Mouse (Mus musculus): ENCODE results near the gene Napepld. TPM values are rescaled to one million over a fixed set of nuclear protein-coding genes. Genes with fewer than 3 reads are reported as not detected.

Gene Napepld
- total RNA-seq (2015) (1.7 and 2.1 TPM in 2 replicates), total RNA-seq (2017) (0.62 and 1.2 TPM in 2 replicates)

DNA sequence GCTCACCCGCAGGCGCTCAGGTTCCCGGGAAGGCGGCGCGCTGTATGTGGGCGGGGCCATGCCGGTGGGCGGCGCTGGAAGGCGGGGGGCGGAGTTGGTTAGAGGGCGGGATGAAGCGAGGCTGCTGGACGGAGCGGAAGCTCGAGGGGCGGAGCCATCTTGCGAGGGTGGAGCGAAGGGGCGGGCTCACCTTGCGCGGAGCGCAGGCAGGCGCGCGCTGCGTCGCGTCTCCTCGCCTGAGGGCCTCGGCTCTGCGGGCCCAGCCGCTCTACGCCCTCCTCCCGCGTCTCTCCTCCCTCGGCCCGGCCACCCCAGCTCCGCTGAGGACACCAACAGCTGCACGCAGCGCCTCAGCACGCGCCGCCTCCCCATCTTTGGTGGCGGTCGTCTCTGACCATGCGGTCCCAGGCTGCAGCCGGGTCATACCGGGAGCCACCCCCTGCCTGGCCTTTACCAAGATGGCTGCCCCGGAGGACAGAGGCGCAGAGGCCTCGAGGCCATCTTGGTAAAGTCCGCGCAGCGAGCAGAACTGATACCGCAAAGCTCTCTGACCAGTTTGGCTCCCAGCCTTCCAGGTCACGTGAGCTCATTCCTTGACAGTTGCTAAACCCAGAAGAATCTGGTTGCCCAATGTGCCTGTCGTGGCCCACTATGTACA is at the start of gene Napepld:
Napepld (minus strand) TSS at position 46 of the 658 bp plus-strand sequence.
- peak; percentile 94 for ATAC-seq (ENCODE audit: poor library complexity, severe bottlenecking)

DNA sequence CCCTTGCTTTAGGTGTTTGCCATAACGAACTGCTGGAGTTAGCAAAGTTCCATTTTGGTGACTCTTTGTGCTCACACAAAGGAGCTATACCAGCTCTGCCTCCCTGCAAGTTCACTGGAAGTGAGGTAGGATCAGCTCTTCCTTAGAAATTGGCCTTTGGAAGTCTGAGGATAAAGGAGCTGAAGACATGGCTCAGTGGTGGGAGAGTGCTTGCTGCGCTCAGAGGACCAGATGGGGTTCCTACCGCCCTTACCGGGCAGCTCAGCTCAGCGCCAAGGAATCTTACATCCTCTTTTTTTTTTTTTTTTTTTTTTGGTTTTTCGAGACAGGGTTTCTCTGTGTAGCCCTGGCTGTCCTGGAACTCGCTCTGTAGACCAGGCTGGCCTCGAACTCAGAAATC is 44.8 kb upstream of the Napepld start:
- no peak for ATAC-seq (ENCODE audit: poor library complexity, severe bottlenecking)

DNA sequence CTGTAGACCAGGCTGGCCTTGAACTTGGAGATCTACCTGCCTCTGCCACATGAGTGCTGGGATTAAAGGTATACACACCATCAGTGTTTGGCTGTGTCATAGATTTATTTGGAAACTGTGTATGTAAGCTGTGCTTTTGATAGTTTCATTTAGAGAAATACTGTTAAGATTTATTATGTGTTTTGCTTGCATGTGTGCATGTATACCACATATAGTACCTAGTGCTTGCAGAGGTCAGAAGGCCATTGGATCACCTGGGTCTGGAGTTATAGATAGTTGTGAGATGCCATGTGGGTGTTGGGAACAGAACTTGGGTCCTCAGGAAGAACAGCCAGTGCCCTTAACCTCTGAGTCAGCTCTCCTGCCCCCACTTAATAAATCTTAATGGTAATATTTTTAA is 43.5 kb upstream of the Napepld start:
- no peak for ATAC-seq (ENCODE audit: poor library complexity, severe bottlenecking)

DNA sequence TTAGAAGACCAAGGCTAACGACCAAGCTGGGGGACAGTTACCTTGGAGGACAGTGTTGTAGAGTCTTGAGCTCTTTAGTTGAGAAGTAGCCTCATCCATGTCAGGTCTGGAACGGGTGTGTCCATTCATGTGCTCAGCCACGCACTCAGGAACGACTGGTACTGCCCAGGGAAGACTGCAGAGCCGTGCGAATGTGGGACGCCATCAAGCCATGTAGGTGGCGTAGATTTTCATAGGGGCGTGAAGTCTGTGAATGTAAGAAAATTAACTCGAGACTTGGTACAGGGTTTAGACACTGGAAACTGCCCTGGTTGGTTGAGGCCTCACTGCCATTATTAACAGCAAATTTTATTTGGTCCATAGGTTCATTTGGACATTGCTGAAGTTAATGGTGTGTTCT is 42.4 kb upstream of the Napepld start:
- no peak for ATAC-seq (ENCODE audit: poor library complexity, severe bottlenecking)

DNA sequence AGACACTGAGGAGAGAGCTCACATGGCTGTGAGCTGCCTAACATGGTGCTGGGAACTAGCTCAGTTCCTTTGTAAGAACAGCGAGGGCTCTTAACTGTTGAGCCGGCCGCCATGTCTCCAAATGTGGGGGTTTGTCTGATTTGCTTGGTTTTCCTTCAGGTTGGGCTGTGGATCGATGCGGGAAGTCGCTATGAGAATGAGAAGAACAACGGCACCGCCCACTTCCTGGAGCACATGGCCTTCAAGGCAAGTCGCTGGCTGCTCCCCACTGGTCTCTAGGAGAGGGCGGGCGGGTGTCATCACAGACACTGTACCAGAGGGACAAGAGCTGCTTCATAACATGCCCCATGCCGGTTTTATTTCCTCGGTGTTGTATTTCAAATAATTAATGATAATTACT is 38.7 kb upstream of the Napepld start:
- no peak for ATAC-seq (ENCODE audit: poor library complexity, severe bottlenecking)

DNA sequence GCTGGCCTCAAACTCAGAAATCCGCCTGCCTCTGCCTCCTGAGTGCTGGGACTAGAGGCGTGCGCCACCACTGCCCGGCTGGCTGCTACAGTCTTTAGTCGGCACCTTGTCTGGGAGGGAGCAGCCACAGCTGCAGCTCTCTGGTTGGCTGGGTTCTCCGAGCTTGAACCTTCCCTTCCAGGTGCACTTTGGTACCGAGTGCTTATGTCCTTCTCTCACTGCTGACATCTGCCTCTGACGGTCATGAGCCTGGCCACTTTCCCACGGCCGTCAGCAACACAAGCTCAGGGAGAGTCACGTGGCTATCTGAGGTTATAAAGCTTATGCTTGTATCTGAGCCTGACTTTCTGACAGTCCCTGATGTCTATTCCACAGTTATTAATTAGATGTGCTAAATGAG is 37.9 kb upstream of the Napepld start:
- ATAC-seq (ENCODE audit: poor library complexity, severe bottlenecking) = no peak

DNA sequence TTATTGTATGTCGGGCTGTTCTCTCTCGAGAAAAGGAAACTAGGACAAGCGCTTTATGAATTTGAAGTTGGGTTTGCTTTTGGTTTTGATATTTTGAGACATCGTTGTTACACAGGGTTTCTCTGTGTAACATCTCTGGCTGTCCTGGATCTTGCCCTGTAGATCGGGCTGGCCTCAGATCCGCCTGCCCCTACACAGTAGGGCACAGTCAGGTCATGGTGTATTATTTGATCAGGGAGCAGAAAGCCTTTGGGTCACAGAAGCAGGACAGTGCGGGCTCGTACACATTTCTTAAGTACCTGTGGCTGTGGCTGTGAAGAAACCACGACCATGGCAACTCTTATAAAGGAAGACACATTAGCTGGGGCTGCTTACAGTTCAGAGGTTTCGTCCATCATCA is 36.4 kb upstream of the Napepld start:
- ATAC-seq (ENCODE audit: poor library complexity, severe bottlenecking) = no peak

DNA sequence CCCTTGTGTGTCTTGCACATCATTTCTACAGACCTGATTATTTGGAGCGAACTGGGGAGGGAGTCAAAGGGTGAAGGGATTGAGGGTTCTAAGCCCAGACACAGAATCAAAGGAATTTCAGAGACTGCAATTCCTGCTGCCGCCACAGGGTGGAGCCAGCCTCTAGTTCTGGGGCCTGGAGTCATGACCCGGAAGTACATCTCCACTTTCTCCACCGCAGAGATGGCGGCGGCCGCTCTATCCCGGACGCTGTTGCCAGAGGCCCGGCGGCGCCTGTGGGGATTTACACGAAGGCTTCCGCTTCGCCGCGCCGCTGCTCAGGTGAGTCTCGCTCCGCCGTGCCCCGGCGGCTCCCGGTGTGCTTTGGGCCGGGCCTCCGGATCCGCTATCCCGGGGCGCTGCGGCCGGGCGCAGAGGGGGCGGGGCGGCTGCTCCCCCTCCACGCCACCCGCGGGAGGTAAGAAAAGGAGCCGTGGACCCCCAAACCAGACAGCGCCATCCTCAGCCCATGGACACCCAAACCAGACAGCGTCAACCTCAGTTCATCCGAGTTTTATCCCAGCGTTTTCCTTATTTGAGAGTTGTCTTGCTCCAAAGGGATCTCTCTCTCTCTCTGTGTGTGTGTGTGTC is 35.9 kb upstream of the Napepld start, which contains the start of gene Pmpcb:
Pmpcb (plus strand) TSS at position 186 of the 630 bp plus-strand sequence.
- peak; percentile 96 for ATAC-seq (ENCODE audit: poor library complexity, severe bottlenecking)

DNA sequence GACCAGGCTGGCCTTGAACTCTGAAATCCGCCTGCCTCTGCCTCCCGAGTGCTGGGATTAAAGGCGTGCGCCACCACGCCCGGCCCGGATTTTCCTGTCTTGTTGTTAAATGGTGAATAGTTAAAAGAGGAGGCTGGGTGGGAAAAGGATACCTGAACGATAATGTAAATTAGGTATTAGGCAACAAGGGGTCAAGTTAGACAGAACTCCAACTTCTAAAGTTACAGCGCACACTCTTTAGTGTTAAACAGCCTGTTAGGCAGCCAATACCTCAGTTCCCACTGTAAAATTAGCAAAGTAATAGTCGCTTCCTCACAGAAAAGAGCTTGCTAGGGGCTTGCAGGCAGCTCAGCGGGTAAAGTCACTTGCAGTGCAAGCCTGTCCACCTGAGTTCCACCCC is 34.9 kb upstream of the Napepld start:
- no peak for ATAC-seq (ENCODE audit: poor library complexity, severe bottlenecking)

DNA sequence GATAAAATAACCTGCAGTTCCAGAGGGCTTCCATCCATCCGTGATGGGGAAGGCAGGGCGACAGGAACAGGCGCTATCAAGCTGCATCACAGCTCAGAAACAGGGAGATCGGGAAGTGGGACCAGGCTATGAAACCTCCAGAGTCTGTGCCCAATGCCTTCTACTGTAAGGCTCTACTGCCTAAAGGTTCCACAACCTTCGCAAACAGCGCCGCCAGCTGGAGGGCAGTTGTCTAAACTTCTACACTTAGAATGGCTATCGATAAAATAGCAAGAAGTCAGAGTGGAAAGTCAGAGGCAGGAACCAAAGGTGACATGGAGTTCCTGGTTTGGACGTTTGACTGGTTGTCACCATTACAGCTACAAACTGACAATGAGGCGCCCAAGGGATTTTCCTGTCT is 34.4 kb upstream of the Napepld start:
- ATAC-seq (ENCODE audit: poor library complexity, severe bottlenecking) = peak; percentile 76

DNA sequence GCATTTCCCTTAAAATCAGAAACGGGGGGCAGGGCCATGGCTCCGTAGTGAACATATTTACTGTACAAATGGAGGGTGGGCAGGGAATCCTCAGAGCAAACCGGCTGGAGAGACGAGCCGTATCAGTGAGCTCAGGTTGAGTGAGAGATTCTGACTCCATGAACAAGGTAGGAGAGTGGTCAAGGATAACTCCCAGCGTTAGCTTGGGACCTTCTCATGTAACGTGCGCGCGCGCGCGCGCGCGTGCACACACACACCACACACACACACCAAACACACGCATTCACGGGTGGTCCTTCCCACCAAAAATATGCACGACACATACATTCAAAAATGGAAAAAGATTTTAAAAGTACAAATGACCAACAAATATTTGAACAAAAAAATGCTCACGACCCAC is 33.9 kb upstream of the Napepld start:
- ATAC-seq (ENCODE audit: poor library complexity, severe bottlenecking) = no peak

DNA sequence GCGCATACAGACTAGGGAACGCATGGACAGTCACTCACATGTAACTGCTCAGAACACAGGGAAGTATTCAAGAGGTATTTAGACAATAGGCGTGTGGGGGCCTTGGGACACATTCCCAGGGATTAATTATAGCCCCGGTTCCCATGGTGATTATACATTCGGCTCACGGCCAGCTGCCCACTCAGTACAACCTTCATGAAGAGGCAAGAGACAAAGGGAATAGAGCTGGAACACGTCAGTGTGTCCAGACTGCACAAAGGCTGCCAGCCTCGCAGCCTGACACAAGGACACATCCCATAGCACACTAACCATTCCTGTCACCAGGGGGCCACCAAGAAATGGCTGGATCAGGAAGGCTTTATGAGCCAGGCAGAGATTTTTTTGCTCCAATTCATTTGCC is 31.7 kb upstream of the Napepld start:
- ATAC-seq (ENCODE audit: poor library complexity, severe bottlenecking) = no peak

DNA sequence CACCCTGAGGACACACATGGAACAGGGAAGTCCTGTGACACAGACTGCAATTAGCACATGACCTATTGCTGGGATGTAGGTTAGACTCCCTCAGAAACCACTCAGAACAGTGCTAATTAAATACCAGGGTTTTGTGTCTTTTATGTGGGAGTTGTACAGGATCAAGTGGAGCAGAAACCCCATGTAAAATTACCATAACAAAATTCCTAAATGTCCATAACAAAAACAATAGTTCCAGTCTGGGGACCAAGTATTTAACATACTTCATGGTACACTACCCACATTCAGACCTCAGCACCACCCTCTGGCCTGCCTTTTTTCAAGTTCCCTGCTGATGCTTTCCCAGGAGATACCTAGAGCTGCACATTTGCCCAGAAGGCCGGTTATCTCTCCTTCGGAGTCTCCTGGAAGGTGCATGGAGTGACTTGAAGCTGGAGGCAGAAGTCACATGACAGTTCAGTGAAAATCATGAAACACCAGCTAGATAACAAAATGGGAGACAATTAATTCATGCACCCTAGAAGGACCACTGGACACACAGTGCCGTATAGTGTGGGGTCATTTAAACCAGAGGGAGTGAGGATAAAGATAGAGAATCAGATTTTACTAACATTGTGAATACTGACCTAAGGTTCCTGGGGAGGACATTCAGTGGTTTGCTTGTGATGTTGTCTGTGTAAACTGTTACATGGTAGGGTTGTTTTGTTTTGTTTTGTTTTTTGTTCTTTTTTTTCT is 31.1 kb upstream of the Napepld start:
- no peak for ATAC-seq (ENCODE audit: poor library complexity, severe bottlenecking)

DNA sequence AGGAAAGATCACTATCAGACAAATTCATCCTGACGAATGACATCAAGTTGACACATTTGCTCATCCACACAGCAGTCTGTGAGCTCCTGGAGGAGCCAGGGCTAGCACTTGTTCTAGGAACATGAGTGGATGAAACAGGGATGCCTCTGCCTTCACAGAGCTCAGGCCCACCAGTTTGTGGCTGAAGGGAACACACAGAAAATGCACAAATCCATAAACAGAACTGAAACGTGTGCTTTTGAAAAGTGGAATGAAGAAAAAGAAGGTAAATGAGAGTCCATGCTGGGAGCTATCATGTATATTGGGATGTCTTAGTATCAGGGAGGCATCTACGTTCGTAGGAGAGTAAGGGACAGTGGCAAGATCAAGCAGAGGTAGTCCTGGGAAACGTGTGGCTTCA is 27.9 kb upstream of the Napepld start:
- ATAC-seq (ENCODE audit: poor library complexity, severe bottlenecking) = no peak

DNA sequence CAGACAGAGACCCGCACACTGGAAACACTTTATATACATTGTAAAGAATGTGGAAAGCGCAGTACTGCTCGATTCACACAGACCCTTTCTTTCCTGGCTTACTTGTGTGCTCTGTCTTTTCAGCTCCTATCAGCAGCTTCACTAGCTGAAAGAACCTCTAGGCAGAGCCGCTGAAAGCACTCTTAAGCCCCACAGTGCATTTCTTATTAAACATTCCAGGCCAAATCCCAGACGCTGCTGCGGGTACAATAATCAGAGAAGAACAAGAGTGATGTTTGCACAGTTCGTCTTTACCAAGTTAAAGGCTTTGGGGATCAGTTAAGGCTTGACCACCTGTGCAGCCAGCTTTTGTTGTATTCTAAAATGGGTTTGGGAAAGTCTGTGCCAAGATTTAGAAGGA is 23.7 kb upstream of the Napepld start:
- no peak for ATAC-seq (ENCODE audit: poor library complexity, severe bottlenecking)

DNA sequence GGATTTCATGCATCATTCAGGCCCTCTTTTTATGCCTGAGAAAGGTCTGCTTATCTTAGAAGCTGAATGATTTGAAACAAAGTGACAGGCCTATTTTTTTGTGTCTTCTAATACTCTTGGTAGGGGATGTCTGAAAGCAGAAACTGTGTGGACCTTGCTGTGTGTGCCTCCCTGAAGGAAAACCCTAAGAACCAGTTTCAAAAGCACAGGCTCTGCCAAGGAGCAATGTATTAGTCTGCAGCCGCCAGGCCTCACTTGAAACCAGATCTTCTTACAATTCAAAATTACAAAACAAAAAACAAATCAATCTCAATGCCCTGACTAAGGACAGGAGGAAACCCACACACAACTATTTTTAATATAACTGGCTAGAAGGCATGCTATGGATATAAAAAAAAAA is 23.2 kb upstream of the Napepld start:
- ATAC-seq (ENCODE audit: poor library complexity, severe bottlenecking) = no peak

DNA sequence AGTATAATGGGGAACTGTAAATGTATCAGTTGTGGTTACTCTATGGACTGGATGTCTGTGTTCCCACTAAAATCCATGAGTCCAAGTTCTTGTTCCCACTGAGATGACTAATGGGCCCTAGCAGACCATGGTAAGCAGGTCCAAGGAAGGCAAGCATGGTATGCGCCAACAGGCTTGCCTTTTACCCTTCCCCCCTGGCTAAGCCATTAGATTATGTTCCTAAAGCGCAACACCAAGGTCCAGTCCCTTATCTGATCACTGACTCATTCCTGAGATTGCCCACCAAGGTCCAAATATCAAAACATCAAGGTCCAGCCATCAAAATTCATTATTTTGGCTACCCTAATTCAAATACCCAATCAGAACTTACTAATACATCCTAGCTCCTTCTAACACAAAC is 18.0 kb upstream of the Napepld start:
- no peak for ATAC-seq (ENCODE audit: poor library complexity, severe bottlenecking)

DNA sequence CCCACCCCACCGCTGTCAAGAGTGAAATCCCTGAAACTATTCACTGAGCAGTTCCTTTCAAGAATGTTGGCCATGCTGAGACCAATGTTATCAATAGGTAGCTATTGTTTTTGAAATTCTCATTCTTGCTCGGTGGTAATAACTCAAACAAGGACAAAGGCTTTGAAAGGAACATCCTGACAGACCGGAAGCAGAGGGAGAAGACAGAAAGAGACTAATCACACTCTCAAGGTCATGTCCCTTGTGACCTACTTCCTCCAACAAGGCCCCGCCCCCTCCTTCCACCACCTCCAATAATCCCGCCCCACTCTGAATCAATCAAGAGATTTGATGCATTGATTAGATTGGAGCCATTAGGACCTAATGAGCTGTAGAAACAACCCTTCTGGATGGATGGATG is 17.4 kb upstream of the Napepld start:
- no peak for ATAC-seq (ENCODE audit: poor library complexity, severe bottlenecking)

DNA sequence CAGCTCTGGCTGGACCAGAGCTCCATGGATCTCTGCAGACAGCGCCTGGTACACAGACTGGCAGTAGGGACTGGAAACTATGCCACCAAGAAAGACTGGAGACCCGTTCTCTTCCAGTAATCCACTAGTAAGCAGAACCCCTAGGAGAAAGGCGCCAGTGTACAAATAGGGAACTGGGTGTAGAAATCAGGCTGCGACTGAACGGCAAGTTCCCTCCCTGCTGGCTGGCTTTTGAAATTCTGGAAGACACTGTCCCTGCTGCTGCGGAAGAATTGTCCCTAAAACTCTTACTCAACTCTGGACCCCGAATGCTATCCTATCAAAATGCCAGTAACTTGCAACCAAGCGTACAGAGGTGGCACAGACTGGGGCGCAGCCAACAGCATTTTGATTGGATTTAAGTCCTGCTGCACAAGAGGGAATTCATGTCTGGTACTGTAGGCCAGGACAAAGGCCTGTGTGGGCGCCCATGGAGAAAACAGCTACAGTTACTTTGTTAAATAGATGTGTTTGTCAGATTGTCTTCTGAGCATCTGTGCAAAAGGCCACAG is 16.0 kb upstream of the Napepld start:
- ATAC-seq (ENCODE audit: poor library complexity, severe bottlenecking) = 0 out of 2 replicates have a peak, but pooled peaks have one; percentile 40

DNA sequence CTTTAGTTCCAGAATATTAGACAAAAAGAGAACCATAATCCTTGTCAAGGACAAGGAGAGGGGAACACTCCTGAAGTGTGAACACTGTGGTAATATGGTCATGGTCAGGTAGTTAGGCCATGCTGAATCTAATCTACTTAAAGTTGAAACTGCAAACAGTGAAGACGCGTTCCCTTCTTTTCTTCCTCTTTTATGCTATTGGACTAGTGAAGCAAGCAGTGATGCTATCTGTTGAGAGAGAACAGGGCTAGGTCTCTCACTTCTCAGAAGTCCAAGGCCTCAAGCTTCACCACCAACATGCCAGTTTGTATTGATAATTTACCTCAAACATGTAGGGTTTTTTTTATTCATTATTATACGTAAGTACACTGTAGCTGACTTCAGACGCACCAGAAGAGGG is 13.3 kb upstream of the Napepld start:
- peak; percentile 52; the same call in 1 of the 2 replicates for ATAC-seq (ENCODE audit: poor library complexity, severe bottlenecking)

DNA sequence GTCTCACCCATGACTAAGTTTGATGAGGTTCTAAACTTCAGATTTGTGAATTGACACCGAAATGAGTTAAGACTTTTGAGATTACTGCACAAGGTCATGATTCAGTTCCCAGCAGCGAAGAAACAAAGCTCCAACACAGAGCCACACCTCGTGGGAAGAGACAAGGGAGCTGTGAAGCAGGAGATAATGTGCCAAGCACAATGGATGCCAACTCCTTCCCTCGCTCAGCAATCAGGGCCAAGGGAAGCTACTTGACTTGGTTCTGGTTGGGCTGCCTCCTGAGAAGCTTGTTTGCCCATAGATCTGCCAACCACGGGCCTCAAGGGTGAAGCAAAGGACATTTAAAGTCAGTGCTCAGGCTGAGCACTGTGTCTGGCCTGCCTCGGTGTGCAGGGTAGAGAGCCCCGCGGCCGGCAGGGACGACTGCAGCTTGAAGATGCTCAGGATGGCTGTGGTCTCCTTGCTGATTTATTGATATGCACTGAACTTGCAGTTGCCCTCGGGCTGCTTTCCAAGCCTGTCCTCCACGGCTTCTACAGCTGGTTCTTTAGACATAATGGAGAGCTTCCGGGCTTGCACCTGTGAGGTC is 11.0 kb upstream of the Napepld start:
- no peak for ATAC-seq (ENCODE audit: poor library complexity, severe bottlenecking)

Data from megakaryocyte, adult 5-6 weeks (primary cell).